8 mouse cellular contexts compared by ENCODE assay signal in genomic region chrX:135743056-135743355, GRCm38 (mm10). TPM values are rescaled to one million over a fixed set of nuclear protein-coding genes. Genes with fewer than 3 reads are reported as not detected.
DNase-seq lines count a peak whose midpoint lies in the region; ATAC-seq and TF ChIP-seq lines count a peak whose summit lies in the region.

No protein-coding gene starts in this region.

- 0 out of 2 replicates have a peak overlapping the region, but pooled peaks have one; percentile 57 for H3K27ac ChIP-seq in kidney, postnatal 0 days
- peak overlapping the region; percentile 62; the same call in 1 of the 2 replicates for H3K27ac ChIP-seq in brown adipose tissue, adult 24 weeks (replicated peaks; ENCODE audit: low read depth, low read length)
- H3K27ac ChIP-seq in hindbrain, embryonic 14.5 days, result peak overlapping the region; percentile 97
- H3K27ac ChIP-seq in midbrain, embryonic 12.5 days (replicated peaks), result peak overlapping the region; percentile 82; the same call in 1 of the 2 replicates

- H3K9me3 ChIP-seq in kidney, postnatal 0 days (replicated peaks; ENCODE audit: low read length), result no peaks in the 10 kb centered on the region
- no peaks in the 10 kb centered on the region for H3K9me3 ChIP-seq in hindbrain, embryonic 14.5 days (ENCODE audit: control insufficient read depth, low read length)
- H3K9me3 ChIP-seq in midbrain, embryonic 12.5 days, result no peaks in the 10 kb centered on the region

- H3K36me3 ChIP-seq in kidney, postnatal 0 days (ENCODE audit: insufficient read depth, low read length), result no peaks in the 10 kb centered on the region
- peaks cover 16% of the 10 kb centered on the region; the same call in 1 of the 2 replicates for H3K36me3 ChIP-seq in hindbrain, embryonic 14.5 days (replicated peaks; ENCODE audit: control insufficient read depth, insufficient read depth)
- H3K36me3 ChIP-seq in midbrain, embryonic 12.5 days, result peaks cover 10% of the 10 kb centered on the region

- H3K4me1 ChIP-seq in kidney, postnatal 0 days (replicated peaks; ENCODE audit: insufficient read depth, low read length), result no peaks in the 10 kb centered on the region
- no peaks in the 10 kb centered on the region for H3K4me1 ChIP-seq in brown adipose tissue, adult 24 weeks (ENCODE audit: control insufficient read depth, insufficient read depth, insufficient read length, low read length)
- H3K4me1 ChIP-seq in hindbrain, embryonic 14.5 days (replicated peaks; ENCODE audit: control insufficient read depth, insufficient read depth, low read length), result peaks cover 7% of the 10 kb centered on the region; the same call in 1 of the 2 replicates
- H3K4me1 ChIP-seq in midbrain, embryonic 12.5 days, result 0 out of 2 replicates have a peak, but pooled peaks cover 4% of the 10 kb centered on the region

- WGBS in kidney, postnatal 0 days, result 29% methylated on average over 7 of the region's 7 CpGs
- WGBS in hindbrain, embryonic 14.5 days, result 23% methylated on average over 7 of the region's 7 CpGs
- 25% methylated on average over 7 of the region's 7 CpGs for WGBS in midbrain, embryonic 12.5 days

- H3K9ac ChIP-seq in kidney, postnatal 0 days (ENCODE audit: low read depth, low read length), result peak overlapping the region; percentile 63
- peak overlapping the region; percentile 74 for H3K9ac ChIP-seq in hindbrain, embryonic 14.5 days
- peak overlapping the region; percentile 68 for H3K9ac ChIP-seq in midbrain, embryonic 12.5 days (replicated peaks)

- peak overlapping the region; percentile 63 for H3K4me3 ChIP-seq in kidney, postnatal 0 days (replicated peaks; ENCODE audit: low read depth, low read length)
- peak overlapping the region; percentile 92 for H3K4me3 ChIP-seq in brown adipose tissue, adult 24 weeks (ENCODE audit: insufficient read depth, low read depth, low read length)
- H3K4me3 ChIP-seq in hindbrain, embryonic 14.5 days (replicated peaks; ENCODE audit: low read length), result peak overlapping the region; percentile 59
- H3K4me3 ChIP-seq in midbrain, embryonic 12.5 days, result peak overlapping the region; percentile 64

- no peak for ATAC-seq in kidney, postnatal 0 days (replicated peaks; ENCODE audit: low FRiP score, low read depth)
- no peak for ATAC-seq in hindbrain, embryonic 14.5 days (ENCODE audit: low FRiP score)
- peak; percentile 45 for ATAC-seq in midbrain, embryonic 12.5 days (ENCODE audit: low FRiP score, low read depth)

- DNase-seq in kidney, postnatal 0 days (ENCODE audit: low spot score), result no peak
- no peak for DNase-seq in kidney, postnatal 36 days
- DNase-seq in hindbrain, embryonic 14.5 days (ENCODE audit: low spot score), result no peak
- DNase-seq in urinary bladder, postnatal 36 days (ENCODE audit: low spot score in 2 of 2), result no peak
- DNase-seq in layer of hippocampus, postnatal 25 days (ENCODE audit: extremely low spot score in 1 of 2, low spot score in 1 of 2), result no peak
- DNase-seq in kidney, postnatal 10 days, result no peak

- TF ChIP-seq CTCF in kidney, postnatal 0 days (IDR thresholded peaks at IDR 0.05; ENCODE audit: low read depth), result peak; percentile 3; the same call in 1 of the 2 replicates

- H3K27me3 ChIP-seq in kidney, postnatal 0 days (ENCODE audit: insufficient read depth, low read length), result no peaks in the 10 kb centered on the region
- peaks cover under 1% of the 10 kb centered on the region for H3K27me3 ChIP-seq in hindbrain, embryonic 14.5 days (ENCODE audit: control insufficient read depth, insufficient read depth, low read length)
- peaks cover 10% of the 10 kb centered on the region; the same call in 1 of the 2 replicates for H3K27me3 ChIP-seq in midbrain, embryonic 12.5 days

- peak overlapping the region; percentile 56 for H3K4me2 ChIP-seq in kidney, postnatal 0 days (ENCODE audit: low read length)
- peak overlapping the region; percentile 55 for H3K4me2 ChIP-seq in hindbrain, embryonic 14.5 days (replicated peaks)
- H3K4me2 ChIP-seq in midbrain, embryonic 12.5 days (replicated peaks), result peak overlapping the region; percentile 56

RNA-seq across cellular contexts. Expression of gene Armcx5, which starts 0.5 kb away (rescaled TPM):
- polyA plus RNA-seq in kidney, postnatal 0 days (2015; fragmentation: Nextera tagmentation; extraction: Ambion mirVana), result 9.3 and 9.6 TPM in 2 replicates
- polyA plus RNA-seq in brown adipose tissue, adult 24 weeks (2012; ENCODE audit: insufficient read depth, insufficient read length, missing spikeins), result 2.4 and 4.4 TPM in 2 replicates
- polyA plus RNA-seq in hindbrain, embryonic 14.5 days (2014; fragmentation: Nextera tagmentation; extraction: Ambion mirVana), result 8.9 and 10.5 TPM in 2 replicates
- polyA plus RNA-seq in midbrain, embryonic 12.5 days (2016; fragmentation: Nextera tagmentation; extraction: Ambion mirVana), result 12.6 and 12.7 TPM in 2 replicates
- 10 to 100 TPM; 22.5 to 27.6 TPM for total RNA-seq in layer of hippocampus, postnatal 25 days (2021)

RNA-seq across cellular contexts. Expression of gene Gprasp1, which starts 0.5 kb away (rescaled TPM):
- 28.0 and 29.8 TPM in 2 replicates for polyA plus RNA-seq in kidney, postnatal 0 days (2015; fragmentation: Nextera tagmentation; extraction: Ambion mirVana)
- 11.1 and 21.5 TPM in 2 replicates for polyA plus RNA-seq in brown adipose tissue, adult 24 weeks (2012; ENCODE audit: insufficient read depth, insufficient read length, missing spikeins)
- 241 and 290 TPM in 2 replicates for polyA plus RNA-seq in hindbrain, embryonic 14.5 days (2014; fragmentation: Nextera tagmentation; extraction: Ambion mirVana)
- 110 and 130 TPM in 2 replicates for polyA plus RNA-seq in midbrain, embryonic 12.5 days (2016; fragmentation: Nextera tagmentation; extraction: Ambion mirVana)
- total RNA-seq in layer of hippocampus, postnatal 25 days (2021), result 100 to 1,000 TPM; 279 to 293 TPM

RNA-seq across cellular contexts. Expression of gene Tmsb15a, which starts 17.9 kb away (rescaled TPM):
- not detected in 2 replicates for polyA plus RNA-seq in kidney, postnatal 0 days (2015; fragmentation: Nextera tagmentation; extraction: Ambion mirVana)
- not detected in 2 replicates for polyA plus RNA-seq in brown adipose tissue, adult 24 weeks (2012; ENCODE audit: insufficient read depth, insufficient read length, missing spikeins)
- polyA plus RNA-seq in hindbrain, embryonic 14.5 days (2014; fragmentation: Nextera tagmentation; extraction: Ambion mirVana), result not detected in 2 replicates
- polyA plus RNA-seq in midbrain, embryonic 12.5 days (2016; fragmentation: Nextera tagmentation; extraction: Ambion mirVana), result not detected in 2 replicates
- not detected for total RNA-seq in layer of hippocampus, postnatal 25 days (2021)

RNA-seq across cellular contexts. Expression of gene Tcp11x2, which starts 49.4 kb away (rescaled TPM):
- 0.08 TPM in 1 of 2 replicates, not detected in the other for polyA plus RNA-seq in kidney, postnatal 0 days (2015; fragmentation: Nextera tagmentation; extraction: Ambion mirVana)
- polyA plus RNA-seq in brown adipose tissue, adult 24 weeks (2012; ENCODE audit: insufficient read depth, insufficient read length, missing spikeins), result not detected in 2 replicates
- polyA plus RNA-seq in hindbrain, embryonic 14.5 days (2014; fragmentation: Nextera tagmentation; extraction: Ambion mirVana), result not detected in 2 replicates
- polyA plus RNA-seq in midbrain, embryonic 12.5 days (2016; fragmentation: Nextera tagmentation; extraction: Ambion mirVana), result not detected in 2 replicates
- total RNA-seq in layer of hippocampus, postnatal 25 days (2021), result not detected

RNA-seq across cellular contexts. Expression of gene Bhlhb9, which starts 54.4 kb away (rescaled TPM):
- 36.9 and 39.1 TPM in 2 replicates for polyA plus RNA-seq in kidney, postnatal 0 days (2015; fragmentation: Nextera tagmentation; extraction: Ambion mirVana)
- polyA plus RNA-seq in brown adipose tissue, adult 24 weeks (2012; ENCODE audit: insufficient read depth, insufficient read length, missing spikeins), result 5.0 and 5.7 TPM in 2 replicates
- polyA plus RNA-seq in hindbrain, embryonic 14.5 days (2014; fragmentation: Nextera tagmentation; extraction: Ambion mirVana), result 116 and 121 TPM in 2 replicates
- 83.9 and 90.3 TPM in 2 replicates for polyA plus RNA-seq in midbrain, embryonic 12.5 days (2016; fragmentation: Nextera tagmentation; extraction: Ambion mirVana)
- 10 to 100 TPM; 63.7 to 65.2 TPM for total RNA-seq in layer of hippocampus, postnatal 25 days (2021)
